Mouse (Mus musculus): Measurements from ENCODE around the gene Tmem262. TPM values are rescaled to one million over a fixed set of nuclear protein-coding genes. Genes with fewer than 3 reads are reported as not detected.

Gene Tmem262
- polyA plus RNA-seq, 1 experiment: 0.13 TPM

DNA sequence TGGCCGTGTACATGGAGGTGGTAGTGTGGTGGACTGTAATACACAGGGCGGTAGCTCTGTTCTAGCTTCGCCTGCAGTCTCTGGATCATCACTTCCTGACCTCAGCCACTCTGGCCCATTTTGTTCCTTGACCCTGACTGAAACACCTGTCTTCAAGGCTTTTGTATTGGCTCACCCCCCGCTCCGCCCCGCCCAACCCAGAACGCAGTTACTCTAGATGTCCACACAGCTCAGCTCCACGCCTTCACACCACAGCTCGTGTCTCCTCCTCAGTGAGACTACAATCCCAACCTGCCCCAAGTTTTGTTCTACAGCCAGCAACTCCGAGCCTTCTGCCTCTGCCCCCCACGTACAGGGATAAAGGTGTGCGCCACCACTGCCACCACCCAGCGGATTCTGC is 9.0 kb downstream of the Tmem262 start:
- no peak overlapping the region for H3K4me3 ChIP-seq
- peaks cover 38% of the 10 kb centered on the region for H3K79me2 ChIP-seq (ENCODE audit: control insufficient read depth, insufficient read depth)
- no peak overlapping the region for H3ac ChIP-seq (ENCODE audit: control insufficient read depth, insufficient read length)
- H3K27me3 ChIP-seq (ENCODE audit: control insufficient read depth, insufficient read depth, insufficient read length): no peaks in the 10 kb centered on the region
- H3K36me3 ChIP-seq (ENCODE audit: control insufficient read depth, insufficient read depth): peaks cover 6% of the 10 kb centered on the region
- H3K4me2 ChIP-seq (ENCODE audit: low read depth): no peak overlapping the region
- TF ChIP-seq MAX (IDR thresholded peaks at IDR 0.05; ENCODE audit: low read depth): no peak

DNA sequence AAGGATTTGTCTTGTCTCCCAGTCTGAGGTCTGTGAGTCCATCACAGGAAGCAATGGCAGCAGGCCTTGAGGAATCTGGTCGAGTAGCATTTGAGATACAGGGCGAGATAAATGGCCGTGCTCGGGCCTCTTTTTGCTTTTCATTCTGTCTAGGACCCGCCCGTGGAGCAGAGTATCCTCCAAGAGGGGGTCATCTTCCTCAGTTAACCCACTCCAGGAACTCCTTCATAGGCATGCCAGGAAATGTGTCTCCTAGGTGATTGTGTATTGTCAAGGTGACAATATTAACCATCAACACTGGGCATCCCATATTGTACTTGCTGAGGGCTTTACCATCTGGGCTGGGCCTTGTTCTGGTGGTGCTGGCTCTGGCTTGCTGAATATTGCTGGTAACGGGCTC is 14.3 kb downstream of the Tmem262 start, which contains the start of gene AC131692.1:
TSS of gene AC131692.1 (plus strand) at position 301 of the 400 bp plus-strand sequence.
- H3K36me3 ChIP-seq (ENCODE audit: control insufficient read depth, insufficient read depth): peaks cover 6% of the 10 kb centered on the region
- TF ChIP-seq POLR2AphosphoS2 (IDR thresholded peaks at IDR 0.05; ENCODE audit: insufficient read length, low read depth) (no peak), CEBPB (IDR thresholded peaks at IDR 0.05; ENCODE audit: insufficient read depth, poor library complexity, severe bottlenecking) (no peak), POLR2A (IDR thresholded peaks at IDR 0.05; ENCODE audit: insufficient read length, low read depth) (no peak), TCF3 (IDR thresholded peaks at IDR 0.05; ENCODE audit: insufficient read length, low read depth) (no peak), REST (IDR thresholded peaks at IDR 0.05; ENCODE audit: insufficient read depth, insufficient read length) (no peak), MYOD1 (IDR thresholded peaks at IDR 0.05; ENCODE audit: control insufficient read depth in 1 of 3, insufficient read length in 2 of 3, low read depth in 2 of 3) (no peak), SRF (IDR thresholded peaks at IDR 0.05; ENCODE audit: control insufficient read depth, insufficient read length, low read depth) (no peak), MAX (IDR thresholded peaks at IDR 0.05; ENCODE audit: low read depth) (no peak), TCF12 (IDR thresholded peaks at IDR 0.05; ENCODE audit: insufficient read depth, poor library complexity, severe bottlenecking) (no peak), USF1 (IDR thresholded peaks at IDR 0.05; ENCODE audit: low read depth) (no peak), MYOG (IDR thresholded peaks at IDR 0.05; ENCODE audit: control insufficient read depth in 1 of 3, insufficient read depth in 1 of 3, insufficient read length in 2 of 3, low read depth in 2 of 3) (no peak)
- H3K79me2 ChIP-seq (ENCODE audit: control insufficient read depth, insufficient read depth): peaks cover 3% of the 10 kb centered on the region

DNA sequence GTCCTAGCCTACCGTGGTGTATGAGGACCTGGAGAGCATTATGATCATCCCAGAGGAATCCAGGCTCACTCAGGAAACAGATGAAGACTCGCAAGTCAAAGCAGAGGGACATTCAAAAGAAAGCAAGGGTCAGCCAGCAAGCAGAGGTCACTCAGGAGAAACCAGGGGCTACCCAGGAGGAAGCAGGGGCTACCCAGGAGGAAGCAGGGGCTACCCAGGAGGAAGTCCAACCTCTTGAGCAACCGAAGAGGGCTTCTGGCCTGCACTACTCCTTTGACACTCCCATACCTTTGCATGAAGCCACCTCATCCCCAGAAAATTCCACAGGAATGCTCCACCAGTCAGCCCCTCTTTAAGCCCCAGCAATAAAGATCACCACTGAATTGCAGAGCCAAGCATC is 18.0 kb downstream of the Tmem262 start:
- Histone ChIP-seq H3K79me2 (ENCODE audit: control insufficient read depth, insufficient read depth) (no peaks in the 10 kb centered on the region), H3K4me3 (no peak overlapping the region), H3K36me3 (ENCODE audit: control insufficient read depth, insufficient read depth) (no peaks in the 10 kb centered on the region), H3K27me3 (ENCODE audit: control insufficient read depth, insufficient read depth, insufficient read length) (no peaks in the 10 kb centered on the region), H3ac (ENCODE audit: control insufficient read depth, insufficient read length) (no peak overlapping the region), H3K4me2 (ENCODE audit: low read depth) (no peak overlapping the region)
- no peak for TF ChIP-seq POLR2A (IDR thresholded peaks at IDR 0.05; ENCODE audit: insufficient read length, low read depth)
- no peak for TF ChIP-seq E2F4 (IDR thresholded peaks at IDR 0.05; ENCODE audit: insufficient read depth)
- TF ChIP-seq TCF3 (IDR thresholded peaks at IDR 0.05; ENCODE audit: insufficient read length, low read depth): no peak
- no peak for TF ChIP-seq MAX (IDR thresholded peaks at IDR 0.05; ENCODE audit: low read depth)
- TF ChIP-seq USF1 (IDR thresholded peaks at IDR 0.05; ENCODE audit: low read depth): no peak
- no peak for TF ChIP-seq TCF12 (IDR thresholded peaks at IDR 0.05; ENCODE audit: insufficient read depth, poor library complexity, severe bottlenecking)
- TF ChIP-seq MYOG (IDR thresholded peaks at IDR 0.05; ENCODE audit: control insufficient read depth in 1 of 3, insufficient read depth in 1 of 3, insufficient read length in 2 of 3, low read depth in 2 of 3): no peak
- TF ChIP-seq MYOD1 (IDR thresholded peaks at IDR 0.05; ENCODE audit: control insufficient read depth in 1 of 3, insufficient read length in 2 of 3, low read depth in 2 of 3): no peak
- TF ChIP-seq POLR2AphosphoS2 (IDR thresholded peaks at IDR 0.05; ENCODE audit: insufficient read length, low read depth): no peak
- TF ChIP-seq SRF (IDR thresholded peaks at IDR 0.05; ENCODE audit: control insufficient read depth, insufficient read length, low read depth): no peak
- no peak for TF ChIP-seq CEBPB (IDR thresholded peaks at IDR 0.05; ENCODE audit: insufficient read depth, poor library complexity, severe bottlenecking)

More for the DNA sequence above, 14.3 kb downstream of the Tmem262 start, which contains the start of gene AC131692.1:
- no peak within 1 kb of the TSS for H3K4me3 ChIP-seq
- H3K4me2 ChIP-seq (ENCODE audit: low read depth): no peak within 1 kb of the TSS
- no peak within 1 kb of the TSS for H3ac ChIP-seq (ENCODE audit: control insufficient read depth, insufficient read length)
- no peaks in the 10 kb centered on the region for H3K27me3 ChIP-seq (ENCODE audit: control insufficient read depth, insufficient read depth, insufficient read length)

DNA sequence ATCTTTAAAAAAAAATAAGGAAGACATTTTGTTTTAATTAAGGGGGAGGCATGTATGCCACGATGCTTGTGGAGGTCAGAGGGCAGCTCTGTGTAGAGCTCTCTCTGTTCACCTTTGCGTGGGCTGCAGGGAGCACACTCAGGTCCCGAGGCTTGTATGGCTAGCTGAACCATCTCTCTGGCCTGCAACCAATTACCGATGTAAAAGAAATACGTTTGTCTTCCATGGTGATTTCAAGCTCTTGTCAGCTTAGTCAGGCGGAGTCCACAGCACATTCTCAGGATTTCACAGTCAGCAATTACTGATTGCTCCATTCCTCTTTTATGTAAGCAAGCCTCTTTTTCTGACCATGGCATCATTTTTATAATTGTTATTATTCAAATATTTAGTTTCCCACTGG is 21.4 kb downstream of the Tmem262 start:
- no peak overlapping the region for H3ac ChIP-seq (ENCODE audit: control insufficient read depth, insufficient read length)
- H3K27me3 ChIP-seq (ENCODE audit: control insufficient read depth, insufficient read depth, insufficient read length): no peaks in the 10 kb centered on the region
- H3K79me2 ChIP-seq (ENCODE audit: control insufficient read depth, insufficient read depth): no peaks in the 10 kb centered on the region
- H3K4me2 ChIP-seq (ENCODE audit: low read depth): no peak overlapping the region
- no peak overlapping the region for H3K4me3 ChIP-seq
- H3K36me3 ChIP-seq (ENCODE audit: control insufficient read depth, insufficient read depth): no peaks in the 10 kb centered on the region
- TF ChIP-seq MYOG (IDR thresholded peaks at IDR 0.05; ENCODE audit: control insufficient read depth in 1 of 3, insufficient read depth in 1 of 3, insufficient read length in 2 of 3, low read depth in 2 of 3): no peak
- TF ChIP-seq REST (IDR thresholded peaks at IDR 0.05; ENCODE audit: insufficient read depth, insufficient read length): no peak
- no peak for TF ChIP-seq E2F4 (IDR thresholded peaks at IDR 0.05; ENCODE audit: insufficient read depth)
- no peak for TF ChIP-seq TCF3 (IDR thresholded peaks at IDR 0.05; ENCODE audit: insufficient read length, low read depth)
- TF ChIP-seq CEBPB (IDR thresholded peaks at IDR 0.05; ENCODE audit: insufficient read depth, poor library complexity, severe bottlenecking): no peak
- no peak for TF ChIP-seq SRF (IDR thresholded peaks at IDR 0.05; ENCODE audit: control insufficient read depth, insufficient read length, low read depth)
- TF ChIP-seq POLR2AphosphoS2 (IDR thresholded peaks at IDR 0.05; ENCODE audit: insufficient read length, low read depth): no peak
- no peak for TF ChIP-seq POLR2A (IDR thresholded peaks at IDR 0.05; ENCODE audit: insufficient read length, low read depth)
- no peak for TF ChIP-seq MYOD1 (IDR thresholded peaks at IDR 0.05; ENCODE audit: control insufficient read depth in 1 of 3, insufficient read length in 2 of 3, low read depth in 2 of 3)
- no peak for TF ChIP-seq TCF12 (IDR thresholded peaks at IDR 0.05; ENCODE audit: insufficient read depth, poor library complexity, severe bottlenecking)
- no peak for TF ChIP-seq USF1 (IDR thresholded peaks at IDR 0.05; ENCODE audit: low read depth)
- TF ChIP-seq MAX (IDR thresholded peaks at IDR 0.05; ENCODE audit: low read depth): no peak

DNA sequence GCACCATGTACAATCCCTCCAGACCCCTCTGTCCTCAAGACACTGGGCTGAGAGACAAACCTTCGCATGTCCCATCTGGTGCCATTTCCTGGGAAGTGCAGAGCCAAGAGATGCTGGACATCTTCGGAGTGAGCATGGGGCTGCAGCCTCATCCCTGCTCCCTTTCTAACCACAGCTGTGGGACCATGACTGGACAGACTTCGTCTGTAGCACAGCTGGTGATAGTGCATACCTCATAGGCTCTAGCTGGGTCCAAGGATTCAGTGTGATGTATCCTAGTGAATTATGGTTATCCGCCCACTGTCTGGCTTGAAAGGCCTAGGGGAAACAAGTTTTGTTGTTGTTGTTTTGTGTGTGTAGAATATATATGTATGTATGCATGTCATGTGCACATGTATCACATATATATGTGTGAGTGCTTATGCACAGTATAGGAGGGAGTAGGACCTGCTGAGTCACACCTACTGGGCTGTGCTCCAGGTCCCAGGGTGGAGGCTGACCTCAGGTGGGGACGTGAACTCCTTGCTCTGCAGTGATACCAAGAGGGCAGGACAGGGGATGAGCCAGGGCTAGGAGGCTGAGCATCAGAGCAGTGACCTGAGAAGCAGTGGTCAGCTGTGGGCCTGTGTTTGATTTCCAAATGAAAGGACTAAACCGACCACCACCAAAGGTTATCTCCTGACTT is 22.5 kb downstream of the Tmem262 start:
- no peak for TF ChIP-seq MYOG (IDR thresholded peaks at IDR 0.05; ENCODE audit: control insufficient read depth in 1 of 3, insufficient read depth in 1 of 3, insufficient read length in 2 of 3, low read depth in 2 of 3)
- TF ChIP-seq TCF12 (IDR thresholded peaks at IDR 0.05; ENCODE audit: insufficient read depth, poor library complexity, severe bottlenecking): no peak
- no peak for TF ChIP-seq REST (IDR thresholded peaks at IDR 0.05; ENCODE audit: insufficient read depth, insufficient read length)
- no peak for TF ChIP-seq POLR2AphosphoS2 (IDR thresholded peaks at IDR 0.05; ENCODE audit: insufficient read length, low read depth)
- no peak for TF ChIP-seq TCF3 (IDR thresholded peaks at IDR 0.05; ENCODE audit: insufficient read length, low read depth)
- TF ChIP-seq E2F4 (IDR thresholded peaks at IDR 0.05; ENCODE audit: insufficient read depth): no peak
- TF ChIP-seq CEBPB (IDR thresholded peaks at IDR 0.05; ENCODE audit: insufficient read depth, poor library complexity, severe bottlenecking): no peak
- TF ChIP-seq MAX (IDR thresholded peaks at IDR 0.05; ENCODE audit: low read depth): no peak
- no peak for TF ChIP-seq USF1 (IDR thresholded peaks at IDR 0.05; ENCODE audit: low read depth)
- no peak for TF ChIP-seq POLR2A (IDR thresholded peaks at IDR 0.05; ENCODE audit: insufficient read length, low read depth)
- TF ChIP-seq MYOD1 (IDR thresholded peaks at IDR 0.05; ENCODE audit: control insufficient read depth in 1 of 3, insufficient read length in 2 of 3, low read depth in 2 of 3): no peak
- TF ChIP-seq SRF (IDR thresholded peaks at IDR 0.05; ENCODE audit: control insufficient read depth, insufficient read length, low read depth): no peak
- H3ac ChIP-seq (ENCODE audit: control insufficient read depth, insufficient read length): no peak overlapping the region
- no peaks in the 10 kb centered on the region for H3K79me2 ChIP-seq (ENCODE audit: control insufficient read depth, insufficient read depth)
- no peaks in the 10 kb centered on the region for H3K27me3 ChIP-seq (ENCODE audit: control insufficient read depth, insufficient read depth, insufficient read length)
- no peak overlapping the region for H3K4me2 ChIP-seq (ENCODE audit: low read depth)
- no peak overlapping the region for H3K4me3 ChIP-seq
- no peaks in the 10 kb centered on the region for H3K36me3 ChIP-seq (ENCODE audit: control insufficient read depth, insufficient read depth)

Data from myocyte (in vitro differentiated cells).